Mouse (Mus musculus) embryonic fibroblast, embryonic 13.5 days (primary cell): ENCODE results near the gene Tbxas1.

ENCODE experiments used
- CTCF ChIP-seq: IDR thresholded peaks from 2 replicates; pipeline ENCODE4 v1.5.1; 2011; ENCODE audit warnings: mild to moderate bottlenecking, control low read depth, low read length, moderate library complexity, borderline replicate concordance; ENCODE audit not compliant: insufficient read depth
- POLR2A ChIP-seq: IDR thresholded peaks from 2 replicates; pipeline ENCODE4 v1.6.1; 2011; ENCODE audit warnings: low read depth, mild to moderate bottlenecking, control low read depth, low read length, moderate library complexity

DNA sequence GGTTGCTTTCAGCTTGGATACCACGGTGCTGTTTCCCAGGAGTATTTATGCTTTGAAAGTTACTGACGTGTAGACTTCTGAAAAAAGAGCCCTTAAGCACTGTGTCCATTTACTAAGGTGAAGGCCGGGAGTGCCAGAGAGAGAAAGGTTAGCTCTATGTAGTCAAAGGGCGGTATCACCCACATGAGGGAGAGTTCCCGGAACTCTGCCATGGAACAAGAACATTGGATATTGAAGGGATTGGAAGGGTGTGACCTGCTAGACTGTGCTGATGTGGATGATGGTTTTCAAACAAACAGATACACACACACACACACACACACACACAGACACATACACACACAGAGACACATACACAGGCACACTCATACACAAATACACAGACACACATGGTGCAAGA, 82.0 kb downstream of the Tbxas1 start:
- TF ChIP-seq POLR2A, result no peak
- no peak for TF ChIP-seq CTCF
